Mouse (Mus musculus) liver, adult 2 months (tissue): Measurements from ENCODE around the gene 2610507B11Rik.

ENCODE experiments used
- CTCF ChIP-seq: fragments of 200-500 bp; IDR thresholded peaks from 2 replicates; pipeline ENCODE4 v1.5.1; 2011; ENCODE audit warnings: low read depth, low read length, control low read depth
- POLR2A ChIP-seq: fragments of 200-500 bp; IDR thresholded peaks from 2 replicates; pipeline ENCODE4 v1.6.1; 2011; ENCODE audit warnings: low read length, control low read depth; ENCODE audit not compliant: insufficient read depth; ENCODE audit errors: extremely low read depth

GRCm38 (mm10) chr11:78278853-78279252 lies 17.3 kb downstream of the 2610507B11Rik start:
- no peak for TF ChIP-seq CTCF
- no peak for TF ChIP-seq POLR2A
